Mouse (Mus musculus): ENCODE measurements around the gene Phlpp2.

DNA sequence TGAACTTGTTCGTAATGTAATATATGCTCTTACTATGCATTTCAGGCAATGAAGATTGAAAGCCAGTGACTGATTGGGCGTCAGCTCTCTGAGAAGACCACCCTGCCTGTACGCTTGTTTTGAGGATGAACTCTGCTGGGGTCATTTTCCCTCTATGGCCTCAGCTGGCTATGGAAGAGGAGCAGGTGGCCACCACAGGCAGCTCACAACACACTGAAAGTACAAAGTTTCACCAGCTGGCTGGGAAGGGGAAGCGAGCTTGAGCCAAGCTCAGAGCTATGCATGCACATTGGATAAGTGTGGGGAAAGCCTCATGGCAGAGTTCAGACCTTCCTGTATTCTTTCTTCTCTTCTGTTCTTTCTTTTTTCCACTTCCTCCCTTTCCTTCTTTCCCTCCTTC, 90.8 kb downstream of the Phlpp2 start:
- no peak for TF ChIP-seq CTCF (IDR thresholded peaks at IDR 0.05)
- TF ChIP-seq EP300 (IDR thresholded peaks at IDR 0.05) = no peak
